Mouse (Mus musculus) A20 (cell line): ENCODE data around the gene Nt5dc1.

ENCODE experiments used
- DNase-seq: peaks from one replicate; pipeline ENCODE4 v3.0.0-alpha.2; 2011; ENCODE audit warnings: low read depth, low spot score

The Nt5dc1 gene

DNA sequence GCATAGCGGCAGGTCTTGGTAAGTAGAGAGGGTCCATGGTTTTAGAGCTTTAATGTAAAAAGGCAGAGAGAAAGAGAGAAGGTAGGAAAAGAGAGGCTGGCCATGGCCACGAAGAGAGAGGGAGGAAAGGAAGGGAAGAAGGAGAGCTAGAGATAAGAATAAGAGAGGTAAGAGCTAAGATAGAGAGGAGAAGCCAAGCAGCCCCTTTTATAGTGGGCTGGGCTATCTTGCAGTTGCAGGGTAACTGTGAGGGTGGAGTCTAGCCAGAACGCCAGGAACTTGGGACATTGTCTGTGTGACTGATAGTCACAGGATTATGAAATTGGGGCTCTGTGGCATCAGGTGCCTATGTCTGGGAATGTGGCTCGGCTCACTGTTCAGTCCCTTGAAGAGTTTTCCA, 179.8 kb downstream of the Nt5dc1 start:
- no peak for DNase-seq
